Mouse (Mus musculus) midbrain, embryonic 10.5 days (tissue): Measurements from ENCODE around the gene Zfyve28. TPM values are rescaled to one million over a fixed set of nuclear protein-coding genes. Genes with fewer than 3 reads are reported as not detected.

Experiments used
- DNase-seq: peaks from one replicate; pipeline ENCODE4 v3.0.0-alpha.2; 2017; ENCODE audit warnings: low spot score
- H3K27ac ChIP-seq: fragments of 300-500 bp; sonication (generic); replicated peaks from 2 replicates; pipeline ENCODE4 v1.5.1; 2016; ENCODE audit warnings: mild to moderate bottlenecking
- H3K27me3 ChIP-seq: fragments of 300-500 bp; sonication (generic); 2 replicates; pipeline ENCODE4 v1.6.1; 2016; ENCODE audit warnings: low read depth, mild to moderate bottlenecking; ENCODE audit not compliant: poor library complexity, severe bottlenecking
- H3K36me3 ChIP-seq: fragments of 300-500 bp; sonication (generic); 2 replicates; pipeline ENCODE4 v1.6.1; 2016; ENCODE audit warnings: mild to moderate bottlenecking, moderate library complexity
- H3K4me1 ChIP-seq: fragments of 300-500 bp; sonication (generic); 2 replicates; pipeline ENCODE4 v1.6.1; 2016
- H3K4me3 ChIP-seq: fragments of 300-500 bp; sonication (generic); 2 replicates; pipeline ENCODE4 v1.5.1; 2016; ENCODE audit warnings: mild to moderate bottlenecking, moderate library complexity
- H3K9me3 ChIP-seq: fragments of 300-500 bp; sonication (generic); replicated peaks from 2 replicates; pipeline ENCODE4 v1.6.1; 2016; ENCODE audit warnings: mild to moderate bottlenecking
- WGBS: fragments of 180-500 bp; shearing (Covaris S2); methylation state at CpG from one replicate; pipeline ENCODE4 v1.1.7; 2016; 5-methylcytosine and 5-hydroxymethylcytosine counted together
- polyA plus RNA-seq: library from polyadenylated mRNA; unstranded; fragments of >200 nt; fragmentation: Nextera tagmentation; extraction: Ambion mirVana; gene quantifications from 2 replicates; pipeline ENCODE4 v1.2.1, GENCODE M21; 2016

Zfyve28 gene
- 1.1 and 2.3 TPM in 2 replicates for polyA plus RNA-seq

- H3K4me3 ChIP-seq: peak within 1 kb of the TSS; percentile 78
- no peaks in the 10 kb centered on the region for H3K9me3 ChIP-seq
- DNase-seq: peak; percentile 89
- H3K4me1 ChIP-seq: peaks cover 32% of the 10 kb centered on the region
- H3K36me3 ChIP-seq: no peaks in the 10 kb centered on the region
- WGBS: under 1% methylated on average over 83 of the region's 83 CpGs
- peak within 1 kb of the TSS; percentile 61 for H3K27ac ChIP-seq
- H3K27me3 ChIP-seq: peaks cover 76% of the 10 kb centered on the region
Observed at GRCm38 (mm10) chr5:34288154-34288716, at the start of gene Zfyve28, which contains the start of gene Cfap99. Zfyve28 (minus strand) TSS chr5:34288449. Cfap99 (plus strand) TSS chr5:34288600.

DNA sequence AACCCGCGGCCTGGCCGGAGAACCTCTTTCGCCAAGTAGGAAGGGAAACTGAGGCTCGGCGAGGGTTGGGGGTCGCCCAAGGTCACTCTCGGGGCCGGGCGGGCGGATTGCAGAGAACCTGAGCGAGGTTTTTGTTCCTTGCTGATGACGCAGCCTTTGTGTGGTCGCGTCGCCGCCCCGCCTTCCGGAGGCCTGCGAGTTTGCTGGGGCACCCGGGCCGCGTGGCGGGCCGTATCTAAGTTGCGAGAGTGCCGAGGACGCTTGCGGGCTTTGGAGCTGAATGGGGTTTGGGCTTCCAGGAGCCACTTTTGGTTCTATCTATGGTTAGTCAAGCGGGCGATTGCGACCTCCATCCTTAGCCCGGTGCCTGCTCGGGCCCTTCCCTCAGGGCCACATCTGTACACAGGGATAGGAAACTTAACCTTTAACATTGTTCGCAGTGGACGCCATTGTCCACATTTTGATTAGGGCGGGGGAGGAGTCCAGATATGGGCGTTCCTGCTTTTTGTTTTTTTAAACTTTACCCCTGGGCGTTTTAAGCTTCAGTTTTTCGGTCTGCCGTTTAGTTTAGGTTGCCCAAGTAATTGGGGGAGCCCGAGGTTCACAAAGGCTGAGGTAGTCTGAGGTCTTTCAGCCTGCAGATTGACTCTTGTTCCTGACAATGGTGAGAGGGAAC is 48.7 kb upstream of the Zfyve28 start:
- H3K27ac ChIP-seq: peak overlapping the region; percentile 97

GRCm38 (mm10) chr5:34336097-34336774 is 48.0 kb upstream of the Zfyve28 start, which contains the start of gene Rnf4:
Rnf4 (plus strand) TSS chr5:34336289.
- H3K36me3 ChIP-seq: peaks cover 25% of the 10 kb centered on the region
- under 1% methylated on average over 67 of the region's 67 CpGs for WGBS
- DNase-seq: peak; percentile 99

More for the DNA sequence above, 48.7 kb upstream of the Zfyve28 start:
- Histone ChIP-seq H3K9me3 (no peaks in the 10 kb centered on the region), H3K27me3 (no peaks in the 10 kb centered on the region), H3K36me3 (peaks cover 25% of the 10 kb centered on the region), H3K4me3 (peak overlapping the region; percentile 89), H3K4me1 (peaks cover 21% of the 10 kb centered on the region)
- under 1% methylated on average over 42 of the region's 42 CpGs for WGBS
- peak; percentile 80 for DNase-seq

GRCm38 (mm10) chr5:34335539-34336096 is 47.4 kb upstream of the Zfyve28 start:
- Histone ChIP-seq H3K9me3 (no peaks in the 10 kb centered on the region), H3K4me3 (peak overlapping the region; percentile 89), H3K27me3 (no peaks in the 10 kb centered on the region), H3K4me1 (peaks cover 21% of the 10 kb centered on the region), H3K27ac (peak overlapping the region; percentile 97), H3K36me3 (peaks cover 25% of the 10 kb centered on the region)
- DNase-seq: no peak
- 3% methylated on average over 21 of the region's 21 CpGs for WGBS

More at GRCm38 (mm10) chr5:34336097-34336774, 48.0 kb upstream of the Zfyve28 start, which contains the start of gene Rnf4:
- Histone ChIP-seq H3K27me3 (no peaks in the 10 kb centered on the region), H3K9me3 (no peaks in the 10 kb centered on the region), H3K4me3 (peak within 1 kb of the TSS; percentile 89), H3K27ac (peak within 1 kb of the TSS; percentile 97), H3K4me1 (peaks cover 21% of the 10 kb centered on the region)

DNA sequence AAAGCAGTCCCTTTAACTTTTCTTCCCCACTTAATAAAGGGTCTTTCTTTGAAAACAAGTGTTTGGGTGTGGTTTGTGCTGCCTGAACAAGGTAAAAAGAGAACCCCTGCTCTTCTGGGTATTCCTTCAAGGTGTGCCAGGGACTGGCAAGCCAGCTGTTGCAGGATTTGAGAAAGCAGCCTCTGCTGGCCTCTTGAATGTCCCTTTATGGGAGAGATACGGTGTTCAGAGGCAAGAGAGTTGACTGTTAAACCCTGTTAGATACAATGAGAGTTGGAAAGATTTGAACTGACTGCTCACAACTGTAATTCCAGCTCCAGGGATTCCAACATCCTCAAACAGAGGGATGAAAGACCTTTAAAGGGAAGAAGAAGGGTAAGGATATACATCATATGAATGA is 45.8 kb upstream of the Zfyve28 start:
- no peak overlapping the region for H3K27ac ChIP-seq
- WGBS: 90% methylated on average over 1 of the region's 1 CpGs
- no peaks in the 10 kb centered on the region for H3K27me3 ChIP-seq
- DNase-seq: no peak
- H3K36me3 ChIP-seq: peaks cover 13% of the 10 kb centered on the region
- H3K4me1 ChIP-seq: peaks cover 21% of the 10 kb centered on the region
- H3K4me3 ChIP-seq: no peak overlapping the region
- peaks cover 3% of the 10 kb centered on the region; the same call in 1 of the 2 replicates for H3K9me3 ChIP-seq

DNA sequence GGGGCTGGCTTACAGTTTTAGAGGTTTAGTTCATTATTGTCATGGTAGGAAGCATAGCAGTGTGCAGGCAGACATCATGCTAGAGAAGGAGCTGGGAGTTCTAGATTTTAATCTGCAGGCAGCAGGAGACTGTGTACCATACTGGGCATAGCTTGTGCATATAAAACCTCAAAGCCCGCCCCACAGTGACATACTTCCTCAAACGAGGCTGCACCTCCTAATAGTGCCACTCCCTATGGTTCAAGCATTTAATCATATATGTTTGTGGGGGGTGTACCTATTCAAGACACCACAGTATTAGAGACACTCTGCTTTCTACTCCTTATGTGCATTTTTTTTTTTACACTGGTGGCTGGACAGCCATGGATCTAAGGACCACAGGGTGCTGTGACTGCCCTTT is 41.9 kb upstream of the Zfyve28 start:
- no peak for DNase-seq
- Histone ChIP-seq H3K36me3 (peaks cover 3% of the 10 kb centered on the region; the same call in 1 of the 2 replicates), H3K4me3 (no peak overlapping the region), H3K9me3 (peaks cover 3% of the 10 kb centered on the region; the same call in 1 of the 2 replicates), H3K27me3 (no peaks in the 10 kb centered on the region), H3K4me1 (peaks cover 16% of the 10 kb centered on the region), H3K27ac (no peak overlapping the region)
- 92% methylated on average over 2 of the region's 2 CpGs for WGBS

DNA sequence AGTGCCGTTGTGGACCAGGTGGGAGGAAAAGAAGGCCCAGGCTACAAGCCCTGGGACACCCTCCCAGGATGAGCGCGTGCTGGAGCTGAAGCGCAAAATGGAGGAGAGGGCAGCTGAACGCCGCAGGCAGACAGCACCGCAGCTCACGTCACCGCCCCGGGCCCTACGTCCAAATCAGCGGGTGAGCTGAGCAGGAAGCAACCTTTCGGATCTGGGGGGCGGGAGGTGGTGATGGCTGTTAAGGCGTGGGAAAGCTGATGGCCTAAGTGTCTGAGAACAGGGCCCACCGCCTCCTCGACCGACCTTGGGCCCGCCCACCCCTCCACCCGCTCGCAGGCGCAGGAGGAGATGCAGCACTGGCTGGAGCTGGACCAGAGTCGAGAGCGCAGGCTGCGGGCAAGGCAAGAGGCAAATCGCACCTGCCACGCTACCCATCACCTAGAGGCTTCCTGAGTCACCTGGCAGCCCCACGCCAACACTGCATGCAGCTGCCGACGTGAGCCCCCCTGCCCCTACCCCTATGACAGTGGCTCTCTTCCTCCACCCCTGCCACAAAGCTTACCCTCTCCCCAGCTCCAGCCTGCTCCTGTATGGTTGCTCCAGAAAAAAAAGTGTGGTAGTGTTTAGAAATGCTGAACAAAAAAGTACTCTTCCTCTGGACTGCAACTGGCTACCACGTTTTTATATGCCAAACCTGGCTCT is 38.8 kb upstream of the Zfyve28 start:
- peaks cover 3% of the 10 kb centered on the region; the same call in 1 of the 2 replicates for H3K9me3 ChIP-seq
- peak overlapping the region; percentile 84 for H3K27ac ChIP-seq
- peaks cover 15% of the 10 kb centered on the region for H3K4me1 ChIP-seq
- peak; percentile 52 for DNase-seq
- no peaks in the 10 kb centered on the region for H3K27me3 ChIP-seq
- H3K36me3 ChIP-seq: no peaks in the 10 kb centered on the region
- peak overlapping the region; percentile 46 for H3K4me3 ChIP-seq
- WGBS: 18% methylated on average over 31 of the region's 31 CpGs

DNA sequence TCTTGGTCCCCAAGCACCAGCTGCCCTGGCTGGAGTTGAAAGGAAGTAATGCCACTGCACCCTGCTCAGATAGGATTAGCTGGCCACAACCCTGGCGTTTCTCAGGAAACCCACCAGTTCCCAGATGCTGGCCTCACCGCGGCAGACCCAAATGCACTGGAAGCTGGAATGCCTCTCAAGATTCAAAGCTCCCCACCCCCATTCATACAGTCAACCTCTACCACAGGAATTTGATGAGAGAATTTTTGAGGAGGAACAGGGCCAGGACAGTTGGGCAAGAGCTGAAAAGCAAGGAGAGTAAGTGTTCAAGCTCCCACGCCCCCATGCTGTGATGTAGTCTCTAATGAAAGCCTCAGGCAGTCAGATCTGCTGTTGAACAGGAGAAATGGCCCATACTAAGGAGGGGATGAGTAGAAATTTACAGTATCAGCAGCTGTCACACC is 38.0 kb upstream of the Zfyve28 start:
- H3K27me3 ChIP-seq: no peaks in the 10 kb centered on the region
- peak; percentile 29 for DNase-seq
- 21% methylated on average over 4 of the region's 4 CpGs for WGBS
- no peaks in the 10 kb centered on the region for H3K36me3 ChIP-seq
- H3K27ac ChIP-seq: peak overlapping the region; percentile 84
- peak overlapping the region; percentile 46; the same call in 1 of the 2 replicates for H3K4me3 ChIP-seq
- H3K9me3 ChIP-seq: peaks cover 3% of the 10 kb centered on the region; the same call in 1 of the 2 replicates
- peaks cover 15% of the 10 kb centered on the region for H3K4me1 ChIP-seq

GRCm38 (mm10) chr5:34325286-34325685 is 37.0 kb upstream of the Zfyve28 start:
- Histone ChIP-seq H3K27ac (no peak overlapping the region), H3K4me1 (peaks cover 15% of the 10 kb centered on the region), H3K9me3 (peaks cover 3% of the 10 kb centered on the region; the same call in 1 of the 2 replicates), H3K4me3 (no peak overlapping the region), H3K27me3 (no peaks in the 10 kb centered on the region), H3K36me3 (no peaks in the 10 kb centered on the region)
- DNase-seq: no peak

- Histone ChIP-seq H3K4me3 (no peak overlapping the region), H3K4me1 (peaks cover 4% of the 10 kb centered on the region), H3K27ac (no peak overlapping the region), H3K27me3 (no peaks in the 10 kb centered on the region), H3K36me3 (no peaks in the 10 kb centered on the region), H3K9me3 (no peaks in the 10 kb centered on the region)
- DNase-seq: no peak
- WGBS: 77% methylated on average over 4 of the region's 4 CpGs
Observed at GRCm38 (mm10) chr5:34321236-34321635, 33.0 kb upstream of the Zfyve28 start.

DNA sequence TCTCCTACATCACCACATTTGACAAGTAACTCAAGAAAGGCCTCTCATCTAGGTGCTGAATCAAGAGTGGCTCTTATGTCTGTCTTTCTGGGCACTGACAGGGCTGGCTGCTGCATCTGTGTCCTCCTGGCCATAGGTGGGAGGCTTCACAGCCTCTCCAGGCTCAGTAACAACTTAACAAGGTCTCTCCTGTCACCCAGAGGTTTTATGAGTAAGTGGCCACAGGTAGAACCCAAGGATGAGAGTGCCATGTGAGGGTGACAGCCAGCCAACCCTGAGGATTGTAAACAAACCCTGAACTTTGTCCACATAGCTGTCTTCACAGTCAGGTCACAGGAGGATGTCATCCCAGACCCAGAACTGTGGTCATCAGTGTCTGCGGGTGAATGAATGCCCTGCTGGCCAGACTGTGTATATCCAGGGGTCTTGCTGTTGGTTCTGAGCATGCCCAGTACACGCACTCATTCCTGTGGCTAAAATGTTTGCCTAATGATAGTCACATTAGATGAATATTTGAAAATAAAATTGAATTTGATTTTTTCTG is 31.3 kb upstream of the Zfyve28 start:
- WGBS: 80% methylated on average over 2 of the region's 2 CpGs
- H3K27ac ChIP-seq: no peak overlapping the region
- no peaks in the 10 kb centered on the region for H3K27me3 ChIP-seq
- H3K9me3 ChIP-seq: no peaks in the 10 kb centered on the region
- H3K36me3 ChIP-seq: no peaks in the 10 kb centered on the region
- no peak for DNase-seq
- H3K4me1 ChIP-seq: no peaks in the 10 kb centered on the region
- no peak overlapping the region for H3K4me3 ChIP-seq

DNA sequence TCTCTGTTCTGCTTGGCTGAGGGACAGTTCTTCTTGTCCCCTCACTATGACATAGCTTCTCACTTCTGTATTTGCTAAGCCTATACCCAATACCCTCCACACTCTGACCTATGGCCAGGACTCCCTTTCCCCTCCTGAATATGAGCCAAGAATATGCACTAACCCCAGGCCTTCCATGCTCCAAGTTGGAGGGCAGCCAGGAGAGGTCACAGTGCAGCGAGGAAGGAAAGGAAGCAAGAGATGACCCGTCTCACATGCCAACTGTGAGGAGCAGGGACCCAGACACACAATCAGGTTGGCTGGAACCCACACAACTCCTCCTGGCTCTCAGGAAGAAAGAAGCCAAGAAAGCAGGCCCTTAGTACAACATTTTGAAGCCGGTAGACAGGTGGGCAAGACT is 20.8 kb upstream of the Zfyve28 start:
- Histone ChIP-seq H3K36me3 (no peaks in the 10 kb centered on the region), H3K4me1 (no peaks in the 10 kb centered on the region), H3K27me3 (no peaks in the 10 kb centered on the region), H3K9me3 (no peaks in the 10 kb centered on the region), H3K27ac (no peak overlapping the region), H3K4me3 (no peak overlapping the region)
- DNase-seq: no peak
- WGBS: 80% methylated on average over 3 of the region's 3 CpGs
